Mouse (Mus musculus) heart, postnatal 4 days (tissue): ENCODE results near the gene Smarcd2. TPM values are rescaled to one million over a fixed set of nuclear protein-coding genes. Genes with fewer than 3 reads are reported as not detected.
"Not testable (repeated sequence)": the region's sequence is repeated elsewhere in the genome, so short reads cannot be mapped to it uniquely, and the experiment has no call there.

Experiments used
- DNase-seq: peaks from one replicate; pipeline ENCODE4 v3.0.0; 2021
- total RNA-seq, 2 experiments: library from RNA; stranded (reverse); gene quantifications; 2 replicates each; pipeline ENCODE4 v1.2.3; 2021

Gene Smarcd2
- total RNA-seq, 2 experiments from 2014 or later: 20.2 to 20.3 TPM

DNA sequence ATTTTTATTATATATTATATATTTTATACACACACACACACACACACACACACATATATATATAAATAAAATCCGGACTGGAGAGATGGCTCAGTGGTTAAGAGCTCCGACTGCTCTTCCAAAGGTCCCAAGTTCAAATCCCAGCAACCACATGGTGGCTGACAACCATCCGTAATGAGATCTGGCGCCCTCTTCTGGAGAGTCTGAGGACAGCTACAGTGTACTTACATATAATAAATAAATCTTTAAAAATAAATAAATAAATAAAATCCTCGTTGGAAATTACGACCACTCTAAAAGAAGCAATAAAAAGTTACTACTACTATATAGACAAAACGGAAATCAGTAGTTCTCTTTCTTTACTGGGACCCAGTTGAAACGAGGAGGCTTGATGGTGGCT, 38.8 kb downstream of the Smarcd2 start:
- DNase-seq: not testable (repeated sequence)

DNA sequence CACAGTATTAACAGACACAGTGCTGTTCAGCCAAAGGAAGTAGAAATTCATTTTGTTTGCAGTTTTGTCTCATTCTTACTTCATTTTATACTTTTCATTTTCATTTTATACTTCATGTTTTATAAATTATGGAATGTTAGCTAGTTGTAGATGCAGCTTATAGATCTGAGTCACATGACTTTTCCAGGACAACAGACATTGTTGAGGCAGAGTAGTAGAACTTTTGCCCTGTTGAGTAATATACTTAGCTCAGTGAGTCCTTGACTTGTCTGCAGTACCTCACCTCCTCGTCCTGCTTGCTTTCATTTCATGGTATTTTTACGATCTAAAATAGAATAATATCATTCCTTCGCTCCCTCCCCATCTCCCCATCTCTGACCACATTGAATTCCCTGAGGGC, 52.2 kb downstream of the Smarcd2 start:
- DNase-seq: no peak

DNA sequence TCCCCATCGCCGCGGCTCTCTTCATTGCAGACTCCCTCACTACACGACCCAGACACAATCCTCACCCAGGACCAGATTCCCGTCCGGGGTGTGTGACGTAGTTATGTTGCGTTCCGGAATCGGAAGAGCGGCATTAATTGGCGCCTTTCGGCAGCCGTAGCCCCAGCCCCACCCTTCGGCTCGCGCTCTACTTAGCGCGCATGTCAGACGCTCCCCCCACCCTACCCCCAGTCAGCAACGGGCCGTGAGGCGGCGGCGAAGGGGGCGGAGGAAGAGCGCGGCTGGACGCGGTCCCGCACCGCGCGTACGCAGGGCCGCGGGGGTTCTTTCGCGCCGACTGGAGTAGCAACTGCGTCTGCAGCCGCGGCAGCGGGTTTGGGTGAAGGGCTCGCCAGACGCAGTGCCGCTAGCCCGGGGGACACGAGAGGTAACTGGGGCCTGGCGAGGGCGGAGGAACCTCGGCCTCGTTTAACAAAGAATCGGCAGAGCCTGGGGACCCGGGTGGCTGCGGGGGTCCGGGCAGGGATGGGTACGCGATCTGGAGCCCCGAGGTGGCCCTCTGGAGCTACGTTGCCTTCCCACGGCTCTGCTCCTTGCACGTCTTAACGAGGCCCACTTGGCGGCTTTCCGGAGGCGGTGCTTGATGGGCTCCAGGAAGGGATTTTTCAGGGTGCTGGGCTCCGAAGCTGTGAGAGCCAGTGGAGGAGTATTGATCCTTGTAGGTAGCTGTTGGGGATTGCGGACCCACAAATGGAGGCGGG, 55.9 kb downstream of the Smarcd2 start, which contains the start of gene Ddx42:
TSS of gene Ddx42 (plus strand) at position 197 of the 761 bp plus-strand sequence.
- DNase-seq: peak; percentile 92

DNA sequence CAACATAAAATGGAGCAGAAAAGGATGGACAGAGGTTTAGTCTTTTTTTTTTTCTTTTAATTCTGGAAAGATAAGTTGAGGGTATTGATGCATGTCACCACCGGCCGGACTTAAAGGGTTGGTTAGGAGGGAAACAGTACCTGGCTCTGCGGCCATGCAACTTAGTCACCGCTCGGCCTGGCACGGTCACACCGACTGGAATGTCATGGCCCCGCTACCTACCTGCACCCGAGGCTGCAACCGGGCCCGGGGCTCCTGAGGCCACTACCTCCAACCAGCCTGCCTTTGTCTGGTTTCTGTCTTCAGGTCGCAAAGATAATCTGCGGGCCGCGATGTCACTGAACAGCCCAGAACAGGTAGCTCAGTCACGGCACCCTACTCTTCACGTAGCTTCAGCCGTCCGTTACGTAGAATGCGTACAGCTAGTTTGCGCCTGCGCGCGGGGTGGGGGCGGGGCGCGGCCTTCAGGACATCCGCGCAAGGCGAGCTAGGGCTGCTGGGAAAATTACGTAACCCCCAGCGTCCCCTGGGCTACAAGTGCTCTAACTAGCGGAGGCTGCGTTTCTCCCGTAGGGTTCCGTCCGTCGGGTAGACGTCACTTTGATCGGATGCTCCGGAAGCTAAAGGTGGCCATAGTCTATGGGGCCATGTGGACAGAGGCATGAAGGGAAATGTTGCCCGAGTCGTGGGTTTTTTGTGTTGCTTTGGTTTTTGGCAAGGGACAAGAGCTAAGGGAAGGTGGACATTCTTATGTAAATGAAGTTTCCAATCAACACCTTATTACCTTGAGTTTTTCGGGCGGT, 56.6 kb downstream of the Smarcd2 start, which contains the start of gene Ccdc47:
TSS of gene Ccdc47 (minus strand) at position 418 of the 803 bp plus-strand sequence.
- peak; percentile 94 for DNase-seq

DNA sequence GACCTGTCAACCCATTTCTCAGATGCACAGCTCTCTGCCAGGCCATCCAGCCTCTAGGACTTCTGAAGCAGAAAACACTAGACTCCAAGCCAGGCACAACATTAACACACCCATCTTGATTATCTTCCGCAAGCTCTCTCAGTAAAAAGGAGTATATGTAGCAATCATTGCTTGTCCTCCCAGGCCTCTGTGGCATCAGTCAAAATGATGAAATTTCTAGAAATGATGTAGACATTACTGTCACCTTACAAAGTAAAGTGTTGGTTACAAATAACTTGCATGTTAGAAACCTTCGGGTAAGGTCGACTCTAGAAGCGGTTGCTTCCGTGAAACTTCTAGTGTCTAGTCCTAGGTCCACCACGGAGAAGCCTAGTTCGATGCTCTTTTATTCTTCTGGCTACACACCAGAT, 57.3 kb downstream of the Smarcd2 start:
- no peak for DNase-seq

DNA sequence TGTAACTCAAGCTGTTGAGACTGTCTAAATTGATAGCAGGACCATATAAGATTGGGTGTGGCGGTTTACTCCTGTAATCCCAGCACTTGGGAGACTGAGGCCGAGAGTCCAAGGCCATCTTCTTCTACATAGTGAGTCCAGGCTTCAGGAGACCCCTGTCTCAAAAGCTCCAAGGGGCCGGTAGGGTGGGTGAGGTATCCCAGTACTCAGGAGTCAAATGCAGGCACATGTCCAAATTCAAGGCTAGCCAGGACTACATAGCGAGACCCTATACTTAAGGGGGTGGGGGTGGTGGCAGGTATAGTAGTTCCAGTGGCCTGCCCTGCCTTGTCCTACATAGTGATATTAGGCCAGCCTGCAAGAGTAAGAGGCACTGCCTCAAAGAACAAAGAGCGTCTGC, 57.9 kb downstream of the Smarcd2 start:
- DNase-seq: no peak

Other genes starting within 250 kb of the Smarcd2 start
- 10 to 100 TPM; 60.9 to 66.5 TPM for gene Dcaf7, start 236.1 kb downstream of the Smarcd2 start, total RNA-seq
- 10 to 100 TPM; 41.1 to 41.5 TPM for gene Taco1, start 206.9 kb downstream of the Smarcd2 start, total RNA-seq
- gene Map3k3, start 188.4 kb downstream of the Smarcd2 start, total RNA-seq: 10 to 100 TPM; 55.6 to 55.8 TPM
- gene Gm10840, start 112.1 kb downstream of the Smarcd2 start, total RNA-seq: not detected
- 10 to 100 TPM; 21.6 to 21.8 TPM for gene Limd2, start 112.1 kb downstream of the Smarcd2 start, total RNA-seq
- gene Strada, start 70.8 kb downstream of the Smarcd2 start, total RNA-seq: 10 to 100 TPM; 12.5 to 13.4 TPM
- gene Ccdc47, start 56.6 kb downstream of the Smarcd2 start, total RNA-seq: 10 to 100 TPM; 75.3 to 77.2 TPM
- 10 to 100 TPM; 42.8 to 44.2 TPM for gene Ddx42, start 56.0 kb downstream of the Smarcd2 start, total RNA-seq
- 10 to 100 TPM; 28.4 to 29.8 TPM for gene Ftsj3, start 16.9 kb downstream of the Smarcd2 start, total RNA-seq
- 100 to 1,000 TPM; 112 TPM for gene Psmc5, start 16.8 kb downstream of the Smarcd2 start, total RNA-seq
- gene Tcam1, start 3.7 kb upstream of the Smarcd2 start, total RNA-seq: not detected
- gene Gh, start 28.9 kb upstream of the Smarcd2 start, total RNA-seq: not detected
- gene Cd79b, start 41.8 kb upstream of the Smarcd2 start, total RNA-seq: 1 to 10 TPM; 1.2 to 2.1 TPM
- gene Scn4a, start 80.3 kb upstream of the Smarcd2 start, total RNA-seq: 1 to 10 TPM; 2.5 to 3.5 TPM
- gene Prr29, start 92.5 kb upstream of the Smarcd2 start, total RNA-seq: under 1 TPM; 0.41 to 0.52 TPM
- 10 to 100 TPM; 55.6 to 56.5 TPM for gene Icam2, start 115.1 kb upstream of the Smarcd2 start, total RNA-seq
- 1 to 10 TPM; 8.7 to 9.8 TPM for gene Ern1, start 214.9 kb upstream of the Smarcd2 start, total RNA-seq